Comparison of ENCODE assay signal across 10 mouse cellular contexts in the genomic region with DNA sequence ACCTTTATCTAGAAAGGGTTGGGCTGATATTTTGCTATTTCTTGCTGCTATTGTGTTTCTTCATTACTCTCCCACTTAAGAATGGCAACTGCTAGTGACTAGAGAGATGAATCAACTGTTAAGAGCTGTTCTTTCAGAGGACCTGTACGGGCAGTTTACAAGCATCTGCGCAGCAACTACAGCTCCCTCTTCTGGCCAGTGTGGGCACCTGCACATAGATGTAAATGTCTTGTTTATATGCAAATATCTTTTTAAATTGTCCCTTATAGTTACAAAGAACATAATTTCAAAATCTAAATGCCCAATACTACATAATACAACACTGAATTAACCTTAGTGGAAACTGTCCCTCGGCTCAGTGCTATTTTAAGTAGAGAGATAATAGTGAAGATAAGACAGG. TPM values are rescaled to one million over a fixed set of nuclear protein-coding genes. Genes with fewer than 3 reads are reported as not detected.
DNase-seq lines count a peak whose midpoint lies in the region; ATAC-seq and TF ChIP-seq lines count a peak whose summit lies in the region.
"Had no signal": no experiment of that assay in that cellular context is flagged by ENCODE, and none has a peak within 500 bp of the region (broad histone marks: within the 10 kb centered on the region; RNA-seq: fewer than 3 reads in every experiment).

No protein-coding gene starts in this region.

- H3K9ac ChIP-seq in hindbrain, embryonic 14.5 days, result no peak overlapping the region
- no peak overlapping the region for H3K9ac ChIP-seq in hindbrain, embryonic 12.5 days
- H3K9ac ChIP-seq in MEL (ENCODE audit: control insufficient read depth, low read depth, low read length, poor library complexity, severe bottlenecking), result no peak overlapping the region
- no peak overlapping the region for H3K9ac ChIP-seq in embryonic facial prominence, embryonic 14.5 days (ENCODE audit: low read depth, low read length)

- TF ChIP-seq POLR2A in MEL (IDR thresholded peaks at IDR 0.05; ENCODE audit: control insufficient read depth in 1 of 2, insufficient read depth in 1 of 2, low read depth in 1 of 2, low read length in 2 of 2, poor library complexity in 1 of 2), result no peak

- no peak for ATAC-seq in hindbrain, embryonic 14.5 days (ENCODE audit: low FRiP score)
- ATAC-seq in hindbrain, embryonic 12.5 days (ENCODE audit: low FRiP score), result no peak
- no peak for ATAC-seq in embryonic facial prominence, embryonic 14.5 days (ENCODE audit: low read depth)
- ATAC-seq in neutrophil, adult 5-6 weeks (ENCODE audit: extremely low read depth, insufficient number of reproducible peaks, low FRiP score, poor library complexity, severe bottlenecking), result peak; percentile 69; the same call in 1 of the 2 replicates

- TF ChIP-seq EP300 in MEL (IDR thresholded peaks at IDR 0.05; ENCODE audit: low read depth in 1 of 2, low read length in 2 of 2), result no peak; a peak in 1 of 4 replicates

- no peak overlapping the region for H3K27ac ChIP-seq in hindbrain, embryonic 14.5 days
- no peak overlapping the region for H3K27ac ChIP-seq in hindbrain, embryonic 12.5 days
- H3K27ac ChIP-seq in MEL (ENCODE audit: control insufficient read depth, low read depth, low read length), result no peak overlapping the region
- H3K27ac ChIP-seq in embryonic facial prominence, embryonic 14.5 days (replicated peaks; ENCODE audit: low read depth, low read length), result no peak overlapping the region
- H3K27ac ChIP-seq: macrophage had no signal

- H3K4me1 ChIP-seq in hindbrain, embryonic 14.5 days (replicated peaks; ENCODE audit: control insufficient read depth, insufficient read depth, low read length), result peaks cover 8% of the 10 kb centered on the region
- H3K4me1 ChIP-seq in hindbrain, embryonic 12.5 days, result peaks cover 7% of the 10 kb centered on the region
- H3K4me1 ChIP-seq in MEL (ENCODE audit: control insufficient read depth in 1 of 2, insufficient read depth in 2 of 2, low read length in 2 of 2), result peaks cover 7 to 9% of the 10 kb centered on the region in 2 experiments; a peak in 3 of 4 replicates
- H3K4me1 ChIP-seq in embryonic facial prominence, embryonic 14.5 days (ENCODE audit: control insufficient read depth, insufficient read depth, low read length), result peaks cover 4% of the 10 kb centered on the region; the same call in 1 of the 2 replicates

- WGBS in hindbrain, embryonic 14.5 days, result 19% methylated on average over 3 of the region's 3 CpGs
- WGBS in hindbrain, embryonic 12.5 days, result 19% methylated on average over 3 of the region's 3 CpGs
- WGBS in embryonic facial prominence, embryonic 14.5 days, result 12% methylated on average over 3 of the region's 3 CpGs

- no peaks in the 10 kb centered on the region for H3K9me3 ChIP-seq in hindbrain, embryonic 14.5 days (ENCODE audit: control insufficient read depth, low read length)
- H3K9me3 ChIP-seq in hindbrain, embryonic 12.5 days (replicated peaks), result no peaks in the 10 kb centered on the region
- H3K9me3 ChIP-seq in MEL (replicated peaks; ENCODE audit: insufficient read depth, low read length), result no peaks in the 10 kb centered on the region
- no peaks in the 10 kb centered on the region for H3K9me3 ChIP-seq in embryonic facial prominence, embryonic 14.5 days (ENCODE audit: control insufficient read depth, low read length)

- peak; percentile 69 for DNase-seq in hindbrain, embryonic 14.5 days (ENCODE audit: low spot score)
- DNase-seq in 416B (ENCODE audit: low read depth) (peak; percentile 83), MEL (ENCODE audit: low read depth, low spot score) (peak; percentile 81)
- peak; percentile 74 for DNase-seq in embryonic facial prominence, embryonic 14.5 days (ENCODE audit: low spot score)
- no peak for DNase-seq in gastrocnemius, adult 8-10 months (ENCODE audit: low spot score in 2 of 2)
- DNase-seq in gastrocnemius, postnatal 25 days, result no peak

- peaks cover 14% of the 10 kb centered on the region for H3K79me2 ChIP-seq in MEL (ENCODE audit: control insufficient read depth, insufficient read depth, low read length, poor library complexity)

- H3K4me3 ChIP-seq in hindbrain, embryonic 14.5 days (replicated peaks; ENCODE audit: low read length), result no peak overlapping the region
- no peak overlapping the region for H3K4me3 ChIP-seq in hindbrain, embryonic 12.5 days
- H3K4me3 ChIP-seq in MEL (ENCODE audit: control insufficient read depth in 1 of 2, insufficient read depth in 1 of 2, low read depth in 2 of 2, low read length in 2 of 2), result no peak overlapping the region
- no peak overlapping the region for H3K4me3 ChIP-seq in embryonic facial prominence, embryonic 14.5 days (ENCODE audit: low read depth, low read length)
- H3K4me3 ChIP-seq: erythroblast, embryonic 14.5 days had no signal

- no peak overlapping the region for H3K4me2 ChIP-seq in hindbrain, embryonic 14.5 days (replicated peaks)
- H3K4me2 ChIP-seq in hindbrain, embryonic 12.5 days (replicated peaks), result no peak overlapping the region
- no peak overlapping the region for H3K4me2 ChIP-seq in embryonic facial prominence, embryonic 14.5 days (ENCODE audit: low read depth, low read length)

- TF ChIP-seq RAD21 in MEL (IDR thresholded peaks at IDR 0.05; ENCODE audit: low read depth, low read length), result peak; percentile 86

- peak; percentile 84 to 92 (median 91) for TF ChIP-seq CTCF in MEL (IDR thresholded peaks at IDR 0.05 in 2 of 3, conservative IDR thresholded peaks at IDR 0.05 in 1 of 3; ENCODE audit: control insufficient read depth in 1 of 3, insufficient read depth in 1 of 3, low read depth in 2 of 3, low read length in 3 of 3, poor library complexity in 1 of 3, severe bottlenecking in 1 of 3)

- H3K36me3 ChIP-seq in hindbrain, embryonic 14.5 days (replicated peaks; ENCODE audit: control insufficient read depth, insufficient read depth), result peaks cover 8% of the 10 kb centered on the region
- 0 out of 2 replicates have a peak, but pooled peaks cover 3% of the 10 kb centered on the region for H3K36me3 ChIP-seq in hindbrain, embryonic 12.5 days
- peaks cover 2 to 13% of the 10 kb centered on the region in 2 experiments for H3K36me3 ChIP-seq in MEL (ENCODE audit: control insufficient read depth in 1 of 2, insufficient read depth in 2 of 2, low read length in 2 of 2)
- H3K36me3 ChIP-seq in embryonic facial prominence, embryonic 14.5 days (ENCODE audit: control insufficient read depth, insufficient read depth, low read length), result peaks cover 4% of the 10 kb centered on the region; the same call in 1 of the 2 replicates

- 0 out of 2 replicates have a peak, but pooled peaks cover 5% of the 10 kb centered on the region for H3K27me3 ChIP-seq in hindbrain, embryonic 14.5 days (ENCODE audit: control insufficient read depth, insufficient read depth, low read length)
- no peaks in the 10 kb centered on the region for H3K27me3 ChIP-seq in hindbrain, embryonic 12.5 days
- H3K27me3 ChIP-seq in MEL (ENCODE audit: control insufficient read depth in 1 of 2, insufficient read depth in 2 of 2, low read length in 2 of 2), result no peaks in the 10 kb centered on the region
- H3K27me3 ChIP-seq in embryonic facial prominence, embryonic 14.5 days (replicated peaks; ENCODE audit: control insufficient read depth, insufficient read depth, low read length), result no peaks in the 10 kb centered on the region

TF ChIP-seq in MEL, 35 proteins besides CTCF, POLR2A, EP300 and RAD21 (continues in another document):
- TF ChIP-seq E2F4 (IDR thresholded peaks at IDR 0.05; ENCODE audit: borderline replicate concordance, low read depth, low read length) (no peak), ZC3H11A (IDR thresholded peaks at IDR 0.05; ENCODE audit: low read depth, low read length) (peak; percentile 78), NRF1 (IDR thresholded peaks at IDR 0.05; ENCODE audit: insufficient read depth, low read depth, low read length, poor library complexity, severe bottlenecking) (no peak), MEF2A (IDR thresholded peaks at IDR 0.05; ENCODE audit: extremely low read depth, insufficient replicate concordance, low read depth, low read length, poor library complexity, severe bottlenecking) (peak; percentile 73; the same call in 1 of the 2 replicates), ETS1 (IDR thresholded peaks at IDR 0.05; ENCODE audit: low read depth, low read length) (peak; percentile 25; the same call in 1 of the 2 replicates), GABPA (IDR thresholded peaks at IDR 0.05; ENCODE audit: low read depth, low read length) (no peak)

RNA-seq across cellular contexts. Expression of a gene that starts 2.0 kb away (rescaled TPM):
- polyA plus RNA-seq in hindbrain, embryonic 14.5 days (2014; fragmentation: Nextera tagmentation; extraction: Ambion mirVana), result 50.8 and 53.1 TPM in 2 replicates
- polyA plus RNA-seq in hindbrain, embryonic 12.5 days (2016; fragmentation: Nextera tagmentation; extraction: Ambion mirVana), result 41.7 and 43.5 TPM in 2 replicates
- total RNA-seq in MEL (2012; rRNA removed), result 58.3 and 59.6 TPM in 2 replicates
- 10 to 100 TPM in 1 of 2 experiments, not detected in 1; 46.8 TPM for polyA plus RNA-seq in MEL (2012; ENCODE audit: insufficient read depth in 1 of 2, insufficient read length in 2 of 2, low read depth in 1 of 2, low replicate concordance in 2 of 2, missing spikeins in 1 of 2)
- polyA plus RNA-seq in embryonic facial prominence, embryonic 14.5 days (2014; fragmentation: Nextera tagmentation; extraction: Ambion mirVana), result 48.9 and 51.9 TPM in 2 replicates
- total RNA-seq in neutrophil, adult 5-6 weeks (2017), result 23.6 and 24.1 TPM in 2 replicates
- total RNA-seq in gastrocnemius, adult 8-10 months (2022), result 10 to 100 TPM; 57.8 to 69.5 (median 61.5) TPM
- total RNA-seq in gastrocnemius, postnatal 25 days (2021), result 10 to 100 TPM; 53.1 to 57.1 TPM

RNA-seq across cellular contexts. Expression of a gene that starts 20.8 kb away (rescaled TPM):
- polyA plus RNA-seq in hindbrain, embryonic 14.5 days (2014; fragmentation: Nextera tagmentation; extraction: Ambion mirVana), result not detected in 2 replicates
- polyA plus RNA-seq in hindbrain, embryonic 12.5 days (2016; fragmentation: Nextera tagmentation; extraction: Ambion mirVana), result not detected in 2 replicates
- total RNA-seq in MEL (2012; rRNA removed), result not detected in 2 replicates
- not detected for polyA plus RNA-seq in MEL (2012; ENCODE audit: insufficient read depth in 1 of 2, insufficient read length in 2 of 2, low read depth in 1 of 2, low replicate concordance in 2 of 2, missing spikeins in 1 of 2)
- not detected in 2 replicates for polyA plus RNA-seq in embryonic facial prominence, embryonic 14.5 days (2014; fragmentation: Nextera tagmentation; extraction: Ambion mirVana)
- not detected in 2 replicates for total RNA-seq in neutrophil, adult 5-6 weeks (2017)
- total RNA-seq in gastrocnemius, adult 8-10 months (2022), result not detected
- not detected for total RNA-seq in gastrocnemius, postnatal 25 days (2021)
- polyA plus RNA-seq: erythroblast, embryonic 14.5 days; macrophage had no signal

RNA-seq across cellular contexts. Expression of a gene that starts 51.0 kb away (rescaled TPM):
- 20.3 and 20.6 TPM in 2 replicates for polyA plus RNA-seq in hindbrain, embryonic 14.5 days (2014; fragmentation: Nextera tagmentation; extraction: Ambion mirVana)
- polyA plus RNA-seq in hindbrain, embryonic 12.5 days (2016; fragmentation: Nextera tagmentation; extraction: Ambion mirVana), result 8.6 TPM in 2 replicates
- total RNA-seq in MEL (2012; rRNA removed), result 0.33 and 0.73 TPM in 2 replicates
- polyA plus RNA-seq in MEL (2012; ENCODE audit: insufficient read depth in 1 of 2, insufficient read length in 2 of 2, low read depth in 1 of 2, low replicate concordance in 2 of 2, missing spikeins in 1 of 2), result 1 to 10 TPM in 1 of 2 experiments, not detected in 1; 3.0 TPM
- 8.7 and 8.8 TPM in 2 replicates for polyA plus RNA-seq in embryonic facial prominence, embryonic 14.5 days (2014; fragmentation: Nextera tagmentation; extraction: Ambion mirVana)
- 3.3 and 4.4 TPM in 2 replicates for total RNA-seq in neutrophil, adult 5-6 weeks (2017)
- 1 to 10 TPM in 3 of 4 experiments, under 1 TPM in 1; 0.97 to 1.8 (median 1.2) TPM for total RNA-seq in gastrocnemius, adult 8-10 months (2022)
- total RNA-seq in gastrocnemius, postnatal 25 days (2021), result 1 to 10 TPM; 1.0 to 1.6 TPM
- polyA plus RNA-seq: erythroblast, embryonic 14.5 days had no signal

Comparison
In these comparisons a context has a peak if more than half of its experiments do, and no peak if none do; other contexts are left out.
1. DNase-seq: peak in hindbrain, embryonic 14.5 days (single experiment), 416B (single experiment), MEL (single experiment) and embryonic facial prominence, embryonic 14.5 days (single experiment); none in gastrocnemius, adult 8-10 months (0 of 2) and gastrocnemius, postnatal 25 days (single experiment).